Mouse (Mus musculus) WW6 (cell line): ENCODE measurements at regions not wholly inside any gene's neighbourhood (a gene's known extent, or its start where the extent isn't known, plus 50 kb on each side); places are given as distances from the start of the nearest gene placed in this dataset.

Source experiments
- DNase-seq: peaks from one replicate; pipeline ENCODE4 v3.0.0-alpha.2; 2013; ENCODE audit warnings: low read depth, low spot score

DNA sequence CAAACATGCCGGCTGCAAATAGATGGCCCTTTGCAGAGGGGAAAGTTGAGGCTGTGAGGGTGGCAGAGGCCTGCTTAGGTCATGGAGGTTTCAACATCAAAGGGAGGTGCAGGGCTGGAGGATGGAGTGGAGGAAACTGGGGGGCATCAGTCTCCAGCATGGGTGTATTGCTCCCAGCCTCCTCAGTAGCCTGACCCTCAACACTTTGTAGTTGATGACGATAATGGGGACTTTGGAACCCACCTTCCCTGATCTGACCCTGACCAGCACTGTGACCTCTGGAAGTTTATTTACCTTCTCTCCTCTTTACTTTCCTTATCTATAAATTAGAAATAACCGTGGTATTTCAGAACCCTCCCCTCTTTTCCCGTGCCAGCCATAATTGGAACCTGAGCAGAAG lies 56.2 kb downstream of the Gm26897 start:
- DNase-seq = no peak

DNA sequence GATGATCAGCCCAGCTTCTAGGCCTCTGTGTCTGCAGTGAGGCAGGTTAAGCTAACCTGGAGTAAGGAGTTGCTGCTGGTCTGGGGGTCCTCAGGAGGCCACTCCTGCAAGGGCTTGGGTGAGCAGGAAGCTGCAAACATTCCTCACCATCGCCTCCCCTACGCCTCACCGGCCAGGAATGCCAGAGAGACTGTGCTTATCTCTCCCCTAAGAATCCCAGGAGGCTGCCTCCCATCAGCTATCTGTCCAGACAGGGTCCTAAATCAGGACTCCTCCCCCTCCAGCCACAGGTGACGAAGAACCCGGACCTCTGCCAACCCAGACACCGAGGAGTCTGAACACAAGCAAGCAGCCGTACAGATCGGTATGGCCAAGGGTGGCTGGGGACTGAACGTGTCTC lies 56.8 kb downstream of the Gm26897 start:
- DNase-seq = no peak

DNA sequence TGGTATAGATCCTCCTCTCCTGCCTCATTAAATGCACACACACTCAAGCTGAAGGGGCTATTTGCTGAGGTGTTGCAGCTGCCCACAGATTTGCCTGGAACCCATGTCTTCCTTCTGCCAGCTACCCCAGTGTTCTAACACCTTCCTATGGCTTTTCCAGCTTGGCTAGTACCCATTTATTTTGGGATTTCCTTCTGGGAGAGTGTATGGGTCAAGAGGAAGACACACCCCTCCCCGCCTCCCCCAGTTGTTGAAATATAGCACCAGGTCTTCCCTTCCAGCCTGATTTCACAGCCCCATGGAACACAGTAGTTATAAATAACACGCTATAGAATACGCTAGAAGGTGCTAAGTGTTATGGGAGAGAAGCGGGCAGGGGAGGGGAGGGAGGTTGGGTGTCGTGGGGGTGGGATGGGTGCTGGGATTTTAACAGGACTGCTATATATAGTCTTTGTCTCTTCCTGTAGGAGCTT lies 57.4 kb downstream of the Gm26897 start:
- DNase-seq = no peak

DNA sequence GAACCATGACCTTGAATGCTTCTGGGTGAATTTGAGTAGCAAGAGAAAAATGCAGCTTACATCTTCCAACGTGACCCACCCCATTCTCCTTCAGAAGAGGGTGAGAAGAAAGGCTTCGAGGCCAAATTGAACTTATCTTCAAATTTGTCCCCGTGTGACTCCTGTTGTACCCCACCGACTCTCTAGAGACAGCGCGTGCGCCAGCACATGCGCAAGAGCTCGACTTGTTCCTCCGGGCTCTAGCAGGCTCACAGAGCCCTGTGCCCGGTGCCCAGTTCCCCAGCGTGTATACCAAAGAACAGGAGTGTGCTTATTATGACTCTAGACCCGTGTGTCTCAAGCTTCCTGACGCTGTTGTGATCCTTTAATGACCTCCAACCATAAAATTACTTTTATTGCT lies 59.0 kb downstream of the Gm26897 start:
- DNase-seq = no peak

DNA sequence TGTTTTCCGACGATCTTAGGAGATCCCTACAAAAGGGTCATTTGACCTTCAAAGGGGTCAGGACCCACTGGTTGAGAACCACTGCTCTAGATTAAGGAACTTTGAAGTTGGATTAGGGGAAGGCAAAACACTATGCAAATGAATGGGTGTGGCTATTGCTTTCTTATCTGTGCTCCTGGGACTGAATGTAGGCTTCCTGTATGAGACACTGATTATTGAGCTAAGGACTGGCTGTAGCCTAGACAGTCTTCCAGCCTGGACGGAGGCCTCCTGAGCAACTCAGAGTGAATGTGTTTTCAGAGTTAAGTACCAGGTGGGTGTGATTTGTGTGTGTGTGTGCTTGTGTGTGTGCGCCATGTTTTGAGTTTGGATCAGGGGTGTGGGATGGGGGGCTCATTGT lies 59.5 kb downstream of the Gm26897 start:
- DNase-seq = no peak

DNA sequence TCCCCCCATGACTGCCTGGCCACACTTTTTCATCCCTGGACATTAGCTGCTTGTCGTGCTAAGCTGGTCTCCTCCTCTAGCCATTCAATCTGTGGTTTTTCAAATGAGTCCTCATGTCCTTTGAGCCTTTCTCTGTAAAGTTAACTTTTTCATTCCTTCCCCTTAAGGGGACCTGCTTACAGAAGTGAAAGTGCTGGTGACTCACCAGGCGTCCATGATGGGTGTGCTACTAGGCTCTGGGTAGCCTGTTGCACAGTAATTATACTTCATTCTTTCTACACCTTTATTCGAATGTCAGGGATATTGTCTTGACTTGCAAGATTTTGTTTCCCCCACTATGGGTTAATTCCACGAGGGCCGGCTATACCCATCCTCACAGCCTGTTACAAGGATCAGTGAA lies 63.2 kb downstream of the Gm26897 start:
- DNase-seq = no peak

DNA sequence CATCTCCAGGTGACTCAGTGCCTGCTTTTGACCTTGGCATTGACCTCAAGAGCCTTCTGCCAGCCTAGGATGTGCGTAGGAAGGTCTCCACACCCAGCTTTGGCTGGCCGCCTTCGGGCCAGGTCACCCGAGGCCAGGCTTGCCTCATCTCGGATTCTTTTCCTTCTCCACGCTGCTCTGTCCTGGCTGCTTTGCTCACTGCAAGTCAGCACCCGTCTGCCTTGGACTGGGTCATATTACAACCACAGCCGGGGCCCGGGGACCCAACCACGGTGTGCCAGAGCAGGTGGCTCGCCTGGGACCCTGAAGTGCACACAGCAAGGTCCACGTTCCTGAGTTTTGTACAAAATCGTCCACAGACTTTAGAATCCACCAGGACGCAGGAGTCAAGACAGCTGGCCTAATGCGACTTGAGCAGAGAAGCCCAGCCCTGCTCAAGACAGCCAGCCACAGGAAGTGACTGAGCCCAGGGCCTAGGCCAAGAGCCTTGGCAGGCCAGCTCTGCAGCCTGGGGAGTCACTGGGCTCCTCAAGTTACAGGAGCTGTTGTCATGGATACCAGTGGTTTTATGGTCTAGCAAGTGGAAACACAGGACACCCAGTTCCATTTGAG lies 66.1 kb downstream of the Gm26897 start:
- DNase-seq = no peak

DNA sequence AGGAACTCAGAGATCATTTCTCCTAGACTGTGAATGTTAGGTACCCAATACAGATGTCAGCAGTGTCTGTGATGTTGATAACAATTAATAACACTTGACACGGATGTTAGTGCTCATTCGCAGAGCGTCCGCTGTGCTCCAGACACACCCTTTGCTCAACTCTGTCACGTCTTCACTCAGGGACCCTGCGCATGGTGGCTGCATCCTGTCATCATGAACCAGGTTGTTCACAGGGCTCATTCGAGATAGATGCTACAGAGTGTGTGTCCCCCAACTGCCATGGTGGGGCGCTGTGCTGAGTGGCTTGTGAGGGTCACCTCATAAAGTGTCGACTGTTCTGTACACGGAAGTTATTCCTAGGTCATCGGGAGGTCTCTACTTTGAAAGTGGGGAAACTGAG lies 66.8 kb downstream of the Gm26897 start:
- DNase-seq = no peak

DNA sequence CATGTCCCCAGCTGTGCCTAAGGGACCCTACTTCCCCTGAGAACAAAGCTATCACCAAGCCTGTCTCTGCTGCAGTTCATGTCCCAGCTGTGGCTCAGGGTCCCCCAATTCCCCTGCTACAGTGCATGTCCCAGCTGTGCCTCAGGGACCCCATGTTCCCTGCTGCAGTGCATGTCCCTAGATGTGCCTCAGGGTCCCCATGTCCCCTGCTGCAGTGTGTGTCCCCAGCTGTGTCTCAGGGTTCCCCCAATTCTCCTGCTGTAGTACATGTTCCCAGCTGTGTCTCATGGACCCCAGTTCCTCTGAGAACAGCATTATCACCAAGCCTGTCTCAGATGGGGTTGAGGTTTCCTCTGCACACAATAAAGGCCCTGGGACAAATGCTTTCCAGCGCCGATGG lies 67.3 kb downstream of the Gm26897 start:
- no peak for DNase-seq

DNA sequence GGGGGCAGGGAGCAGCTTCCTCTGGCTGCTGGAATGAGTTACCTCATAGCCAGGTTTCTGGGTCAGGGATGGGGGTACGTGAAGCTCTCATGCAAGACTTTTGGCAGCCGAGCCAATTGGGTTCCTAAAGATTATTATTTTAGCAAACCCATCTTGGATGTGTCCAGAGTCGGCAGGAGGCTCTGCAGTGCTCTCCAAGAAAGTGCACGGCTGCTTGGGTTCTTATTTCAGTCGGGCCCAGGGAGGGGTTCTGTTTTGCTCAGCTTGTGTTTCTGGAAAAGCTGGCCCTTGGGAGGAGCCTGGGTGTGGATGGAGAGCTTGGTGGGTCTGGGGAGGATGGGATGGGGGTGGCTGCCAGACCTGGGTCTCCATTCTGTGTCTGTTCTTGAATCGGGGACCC lies 70.8 kb downstream of the Gm26897 start:
- DNase-seq = no peak

DNA sequence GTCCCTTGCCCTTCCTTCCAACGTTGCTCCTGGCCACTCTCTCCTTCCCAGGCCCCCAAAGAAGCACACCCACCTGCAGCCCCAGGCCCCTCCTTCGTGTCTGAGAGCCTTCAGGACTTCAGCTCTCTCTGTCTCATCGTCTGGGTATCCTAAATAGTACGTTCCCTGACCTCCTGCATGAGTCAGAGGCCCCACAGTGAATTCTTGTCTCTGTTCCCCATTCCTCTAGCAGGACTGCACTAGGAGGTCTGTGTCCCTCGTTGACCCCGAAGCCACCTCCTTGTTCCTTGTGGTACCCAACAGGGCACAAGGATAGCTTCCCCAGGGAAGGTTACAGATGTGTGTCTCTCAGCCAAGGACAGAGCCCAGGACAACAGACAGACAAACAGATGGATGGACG lies 71.4 kb downstream of the Gm26897 start:
- no peak for DNase-seq

DNA sequence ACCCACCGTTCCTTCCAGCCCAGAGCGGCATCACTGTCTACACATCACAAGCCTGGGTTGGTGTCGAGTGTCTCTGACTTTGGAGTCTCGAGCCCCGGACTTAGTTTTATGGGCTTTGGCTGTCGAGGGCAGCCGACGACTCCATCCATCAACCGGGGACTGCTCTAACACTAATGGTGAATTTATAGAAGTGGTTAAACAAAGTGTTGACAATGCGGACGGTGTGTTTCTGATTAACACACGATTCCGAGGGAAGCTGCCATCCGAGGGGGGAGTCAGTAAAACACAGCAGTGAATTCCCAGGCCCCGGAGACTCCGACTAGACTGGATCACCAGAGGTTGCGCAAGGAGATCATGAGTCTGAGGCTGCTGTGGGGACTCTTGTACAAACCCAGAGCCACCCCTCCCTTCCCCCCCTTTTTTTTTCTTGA lies 72.1 kb downstream of the Gm26897 start:
- no peak for DNase-seq

DNA sequence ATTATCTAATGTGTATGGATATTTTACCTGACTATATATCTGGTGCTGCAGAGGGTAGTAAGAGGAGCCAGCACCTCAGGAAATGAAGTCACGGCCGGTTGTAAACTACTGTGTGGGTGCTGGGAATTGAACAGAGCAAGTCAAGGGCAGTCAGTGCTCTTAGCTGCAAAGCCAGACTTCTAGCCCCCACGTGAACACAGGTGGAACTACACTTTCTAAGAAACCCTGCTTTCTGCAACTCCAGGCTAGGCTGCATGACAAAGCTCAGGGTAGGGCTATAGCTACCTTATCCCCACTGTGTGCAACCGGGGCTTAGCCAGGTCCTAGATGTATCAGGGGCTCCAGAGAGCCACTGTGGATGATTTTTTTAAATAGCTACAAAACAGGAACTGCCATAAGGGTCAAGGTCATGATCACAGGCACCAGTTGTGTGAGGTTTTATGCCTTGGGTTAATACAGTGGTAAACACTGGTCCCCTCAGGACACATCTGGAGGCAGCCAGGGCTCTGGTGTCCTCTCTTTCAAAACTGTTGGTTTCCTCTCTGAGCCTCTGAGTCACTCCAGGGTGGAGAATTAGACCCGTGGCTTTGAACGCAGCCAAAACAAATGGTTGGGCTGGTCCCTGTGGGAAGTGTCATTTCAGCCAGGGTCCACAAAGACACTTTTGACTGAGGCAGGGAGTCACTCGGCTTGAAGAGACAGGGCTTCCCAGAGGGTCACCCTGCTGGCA lies 76.5 kb downstream of the Gm26897 start:
- DNase-seq = no peak

DNA sequence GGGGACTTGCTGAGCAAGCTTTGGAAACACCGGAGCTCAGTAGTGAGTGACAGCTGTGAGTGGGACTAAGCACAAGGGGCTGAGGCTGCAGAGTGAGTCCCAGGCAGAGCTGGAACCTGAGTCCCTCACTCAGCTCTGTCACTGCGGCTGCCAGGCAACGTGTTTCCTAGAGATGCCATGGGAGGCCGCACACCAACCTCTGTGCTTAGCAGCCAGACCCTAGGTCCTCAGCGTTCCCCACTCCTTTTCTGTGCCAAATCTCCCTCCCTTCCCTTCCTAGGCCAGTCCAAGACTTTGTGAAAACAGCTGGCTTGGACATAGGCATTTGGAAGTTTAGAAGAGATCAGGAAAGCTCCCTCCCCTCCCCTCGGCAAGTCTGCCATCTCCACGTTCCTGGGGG lies 78.9 kb downstream of the Gm26897 start:
- DNase-seq = no peak

DNA sequence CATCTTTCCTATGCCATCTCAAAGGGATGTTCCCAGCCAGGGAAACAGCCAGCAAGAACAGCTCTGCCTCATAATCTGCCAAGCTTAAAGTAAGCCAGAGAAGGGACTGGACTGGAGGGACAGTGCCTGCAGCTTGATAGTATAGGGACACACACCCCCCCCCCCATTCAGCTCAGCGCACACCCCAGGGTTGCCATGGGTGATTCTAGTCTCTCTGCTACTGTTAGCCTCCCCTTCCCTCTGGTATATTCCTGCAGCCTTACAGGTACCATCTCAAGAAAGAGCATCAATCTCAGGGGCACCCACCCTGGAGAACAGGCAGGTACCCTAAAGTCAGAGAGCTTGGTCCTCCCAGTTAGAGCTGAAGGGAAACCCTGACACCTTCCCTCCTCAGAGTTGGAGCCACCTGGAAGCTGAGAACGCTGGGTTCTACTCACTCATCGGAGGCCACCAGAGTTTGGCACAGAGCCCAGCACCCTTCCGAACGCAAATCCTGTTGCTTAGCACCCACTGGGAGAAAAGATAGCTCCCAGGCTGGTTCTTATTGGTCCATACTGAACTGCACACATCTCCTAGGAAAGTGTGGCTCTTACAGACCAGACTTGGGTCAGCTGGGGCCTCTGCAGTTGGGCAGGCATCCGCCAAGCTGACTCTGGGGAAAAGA lies 79.5 kb downstream of the Gm26897 start:
- no peak for DNase-seq

DNA sequence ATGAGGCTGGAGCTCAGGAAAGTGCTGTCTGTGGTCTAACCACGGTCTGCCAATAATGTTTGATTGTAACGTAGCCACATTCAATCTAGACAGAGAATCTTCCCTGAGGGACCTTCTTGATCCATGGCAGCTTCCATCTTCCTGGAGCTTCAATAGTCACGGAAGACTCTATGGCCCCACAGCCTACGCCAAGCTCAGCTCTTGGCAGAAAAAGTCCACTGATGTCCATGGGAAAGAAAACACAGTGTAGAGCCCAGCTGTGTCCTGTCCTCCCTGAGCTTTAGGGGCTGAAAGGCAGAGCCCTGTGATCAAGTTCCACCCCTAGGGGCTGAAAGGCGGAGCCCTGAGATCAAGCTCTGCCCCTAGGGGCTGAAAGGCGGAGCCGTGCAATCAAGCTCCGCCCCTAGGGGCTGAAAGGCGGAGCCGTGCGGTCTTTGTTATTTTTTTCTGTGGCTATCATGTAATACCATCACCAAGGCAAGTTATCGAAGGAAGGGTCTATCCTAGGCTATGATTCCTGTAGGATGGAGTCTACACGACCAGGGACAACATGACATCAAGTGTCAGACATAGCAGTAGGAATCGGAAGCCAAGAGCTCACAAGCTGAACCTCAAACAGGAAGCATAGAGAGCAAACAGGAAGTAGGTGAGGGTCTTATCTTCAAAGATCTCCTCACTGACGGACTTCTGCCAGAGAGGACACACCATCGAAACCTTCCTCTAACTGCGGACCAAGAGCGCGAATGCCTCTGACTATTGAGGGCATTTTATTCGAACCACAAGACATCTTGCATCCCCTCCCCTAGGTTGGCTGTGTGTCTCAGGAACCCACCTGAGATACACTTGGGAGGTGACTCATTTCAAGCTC lies 81.4 kb downstream of the Gm26897 start:
- DNase-seq = no peak

DNA sequence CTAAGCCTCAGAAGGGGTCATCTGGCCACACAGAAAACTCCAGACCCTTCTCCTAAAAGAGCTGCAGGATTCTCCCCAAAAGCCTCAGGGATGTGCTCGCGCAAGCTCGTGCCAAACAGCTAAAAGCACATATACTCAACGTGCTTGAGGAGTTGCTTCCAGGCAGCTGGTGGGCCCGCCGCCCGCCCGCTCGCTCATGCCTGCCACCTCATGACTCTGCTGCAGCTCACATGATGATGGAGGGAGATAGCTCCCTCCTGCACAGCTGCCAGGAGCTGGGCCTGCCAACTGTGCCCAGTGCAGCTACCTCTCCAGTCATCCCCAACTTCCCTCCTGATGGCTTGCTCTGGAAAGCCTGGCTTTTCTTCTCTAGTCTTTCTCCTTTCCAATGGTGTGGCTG lies 87.2 kb downstream of the Gm26897 start:
- DNase-seq = no peak

DNA sequence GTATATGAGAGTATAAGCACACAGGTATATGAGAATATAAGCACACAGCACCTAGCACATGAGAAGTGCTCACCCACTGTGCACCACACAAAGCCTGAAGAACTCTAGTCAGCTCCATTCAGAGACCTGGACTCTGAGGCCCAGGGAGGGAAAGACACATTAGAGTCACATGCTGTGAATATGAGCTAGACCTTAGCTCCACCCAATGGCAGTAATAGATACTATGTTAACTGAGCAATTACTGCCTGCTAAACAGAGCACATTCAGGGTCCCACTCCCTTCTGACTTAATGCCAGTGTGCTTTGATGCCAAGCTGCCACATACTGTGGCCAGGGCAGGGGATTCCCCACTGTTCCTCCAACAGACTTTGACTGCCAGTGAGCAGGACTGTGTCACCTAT lies 89.2 kb downstream of the Gm26897 start:
- no peak for DNase-seq

DNA sequence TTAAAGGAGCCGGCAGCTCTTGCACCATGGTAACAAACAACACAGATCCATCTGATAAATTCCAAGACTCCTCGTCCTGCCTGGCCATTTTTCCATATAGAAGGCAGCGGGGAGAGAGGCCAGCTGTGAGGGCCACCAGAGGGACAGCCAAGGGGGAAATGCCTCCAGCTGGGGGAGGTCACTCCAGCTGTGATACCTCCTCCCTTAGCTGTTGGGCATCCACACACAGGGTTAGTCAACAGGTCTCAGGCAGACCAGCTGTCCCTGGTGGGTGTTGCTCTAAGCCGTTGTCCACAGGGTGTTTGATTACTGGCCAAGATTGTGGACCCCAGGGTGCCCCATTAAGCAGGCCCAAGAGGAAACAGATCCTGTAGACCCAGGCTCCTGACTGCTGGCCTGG lies 89.7 kb downstream of the Gm26897 start:
- no peak for DNase-seq

DNA sequence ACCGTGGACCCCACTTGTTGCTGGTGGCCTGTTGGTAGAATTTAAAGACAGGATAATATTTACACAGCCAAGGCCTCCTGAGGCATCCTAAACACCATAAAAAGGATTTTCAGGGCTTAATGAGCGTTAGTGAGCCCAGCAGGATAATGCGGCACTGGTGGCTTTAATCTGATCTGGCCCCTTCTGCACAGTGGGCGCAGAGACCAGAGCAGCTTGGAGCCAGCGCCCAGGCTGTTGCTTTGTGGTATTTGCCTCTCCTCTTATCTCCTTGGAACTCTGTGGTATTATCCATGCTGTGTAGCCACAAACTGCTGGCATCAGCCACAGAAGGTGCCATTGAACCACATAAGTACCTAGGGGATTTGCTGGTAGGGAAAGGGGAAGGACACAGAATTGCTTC lies 90.1 kb downstream of the Gm26897 start:
- DNase-seq = no peak

DNA sequence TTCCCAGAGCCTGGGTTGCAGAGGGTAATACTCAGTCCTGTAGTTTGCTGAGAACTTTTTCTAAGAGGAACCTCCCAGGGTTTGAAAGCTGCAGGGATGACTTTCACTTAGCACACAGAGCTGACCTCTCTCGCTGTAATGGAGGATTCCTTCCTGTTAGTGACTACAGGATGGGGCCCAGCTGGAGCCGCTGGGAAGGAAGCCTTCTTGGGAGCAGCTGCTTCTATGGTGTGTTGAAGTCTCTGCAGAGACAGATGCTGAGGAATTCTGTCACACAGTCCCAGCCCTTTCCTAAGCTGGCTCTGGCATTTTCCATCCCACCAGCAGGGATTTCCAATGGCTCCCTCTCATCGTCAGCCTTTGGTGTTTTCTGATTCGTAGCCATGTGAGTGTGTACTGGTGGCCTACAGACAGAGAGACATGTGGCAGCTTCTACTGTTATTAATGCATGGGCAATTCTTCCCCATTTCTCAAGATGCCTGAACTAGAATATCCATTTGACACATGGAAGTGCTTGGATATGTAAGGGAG lies 90.9 kb downstream of the Gm26897 start:
- DNase-seq = no peak

DNA sequence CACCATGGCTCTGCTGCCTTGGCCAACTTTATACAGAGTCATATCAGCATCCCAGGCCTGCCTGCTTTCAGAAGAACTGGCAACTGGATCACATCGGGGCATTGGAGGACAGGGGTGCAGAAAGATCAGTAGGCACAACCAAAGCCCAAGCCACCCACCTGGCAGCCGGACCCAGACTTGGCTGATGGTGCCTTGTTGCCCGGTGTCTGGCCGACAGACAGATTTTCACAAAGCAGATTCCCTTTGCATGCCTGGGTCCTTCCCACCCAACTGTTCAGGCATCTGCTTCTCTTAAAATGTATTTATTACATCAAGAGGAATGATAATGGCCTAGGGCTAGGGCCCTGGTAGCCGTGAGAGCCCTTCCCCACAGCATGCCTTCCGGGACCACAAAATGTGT lies 96.2 kb downstream of the Gm26897 start:
- DNase-seq = no peak
